Mouse (Mus musculus) ovary, adult 18-20 months (tissue): ENCODE data around the gene Metrnl.
"Not testable (repeated sequence)": the region's sequence is repeated elsewhere in the genome, so short reads cannot be mapped to it uniquely, and the experiment has no call there.

Experiments
- DNase-seq: peaks from one replicate; pipeline ENCODE4 v3.0.0; 2022; ENCODE audit warnings: low spot score, mixed read lengths

The Metrnl gene

GRCm38 (mm10) chr11:121701244-121701643 is at the start of gene Metrnl:
Metrnl (plus strand) TSS chr11:121701544.
- DNase-seq, result no peak

GRCm38 (mm10) chr11:121651556-121651955 is 49.8 kb upstream of the Metrnl start:
- DNase-seq, result no peak

- no peak for DNase-seq
Measured at GRCm38 (mm10) chr11:121651983-121652382, 49.4 kb upstream of the Metrnl start.

- DNase-seq, result no peak
Measured at GRCm38 (mm10) chr11:121652547-121653305, 48.6 kb upstream of the Metrnl start.

GRCm38 (mm10) chr11:121653631-121654030 is 47.7 kb upstream of the Metrnl start:
- no peak for DNase-seq

- DNase-seq, result no peak
Measured at GRCm38 (mm10) chr11:121654406-121654945, 46.9 kb upstream of the Metrnl start.

GRCm38 (mm10) chr11:121655166-121655806 is 46.1 kb upstream of the Metrnl start:
- DNase-seq, result no peak

- DNase-seq, result no peak
Measured at GRCm38 (mm10) chr11:121655807-121656511, 45.4 kb upstream of the Metrnl start.

- no peak for DNase-seq
Measured at GRCm38 (mm10) chr11:121658151-121658550, 43.2 kb upstream of the Metrnl start.

- not testable (repeated sequence) for DNase-seq
Measured at GRCm38 (mm10) chr11:121660604-121661003, 40.7 kb upstream of the Metrnl start.

- DNase-seq, result no peak
Measured at GRCm38 (mm10) chr11:121661116-121661515, 40.2 kb upstream of the Metrnl start.

GRCm38 (mm10) chr11:121667541-121667940 is 33.8 kb upstream of the Metrnl start:
- DNase-seq, result no peak

- DNase-seq, result no peak
Measured at GRCm38 (mm10) chr11:121668776-121669175, 32.6 kb upstream of the Metrnl start.

GRCm38 (mm10) chr11:121670926-121671325 is 30.4 kb upstream of the Metrnl start:
- no peak for DNase-seq

GRCm38 (mm10) chr11:121672312-121672989 is 28.9 kb upstream of the Metrnl start:
- peak; percentile 32 for DNase-seq

- peak; percentile 100 for DNase-seq
Measured at GRCm38 (mm10) chr11:121672990-121673572, 28.3 kb upstream of the Metrnl start, which contains the start of gene B3gntl1. B3gntl1 (minus strand) TSS chr11:121673153.

- DNase-seq, result no peak
Measured at GRCm38 (mm10) chr11:121673629-121674028, 27.7 kb upstream of the Metrnl start.

- DNase-seq, result no peak
Measured at GRCm38 (mm10) chr11:121676836-121677235, 24.5 kb upstream of the Metrnl start.

GRCm38 (mm10) chr11:121679581-121679980 is 21.8 kb upstream of the Metrnl start:
- DNase-seq, result no peak

- no peak for DNase-seq
Measured at GRCm38 (mm10) chr11:121680750-121681149, 20.6 kb upstream of the Metrnl start.

- no peak for DNase-seq
Measured at GRCm38 (mm10) chr11:121683243-121683642, 18.1 kb upstream of the Metrnl start.
